Mouse (Mus musculus): ENCODE data around the gene Gas7.
A peak's percentile ranks its signal among the peaks of the same experiment; 100 is the strongest.

Gene Gas7

DNA sequence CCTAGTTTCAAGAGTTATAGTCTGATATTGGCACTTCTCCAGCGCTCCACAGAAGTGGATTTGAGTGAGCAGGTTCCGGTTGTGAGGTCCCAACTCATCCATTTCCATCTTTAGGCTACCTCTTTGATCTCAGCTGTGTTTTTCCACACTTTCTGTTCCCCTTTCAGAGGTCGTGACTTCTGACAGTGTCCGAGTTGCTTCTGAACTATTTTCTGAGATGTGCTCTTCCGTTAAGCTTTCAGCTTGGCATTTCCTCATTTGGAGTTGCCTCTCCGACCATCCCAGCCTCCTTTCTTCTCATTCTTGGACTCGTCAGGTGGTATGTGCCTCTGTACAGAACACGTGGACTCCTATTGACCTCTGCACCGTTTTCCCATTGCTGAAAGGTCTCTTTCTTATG is 123.9 kb downstream of the Gas7 start:
- peak; percentile 28 to 46 for DNase-seq

DNA sequence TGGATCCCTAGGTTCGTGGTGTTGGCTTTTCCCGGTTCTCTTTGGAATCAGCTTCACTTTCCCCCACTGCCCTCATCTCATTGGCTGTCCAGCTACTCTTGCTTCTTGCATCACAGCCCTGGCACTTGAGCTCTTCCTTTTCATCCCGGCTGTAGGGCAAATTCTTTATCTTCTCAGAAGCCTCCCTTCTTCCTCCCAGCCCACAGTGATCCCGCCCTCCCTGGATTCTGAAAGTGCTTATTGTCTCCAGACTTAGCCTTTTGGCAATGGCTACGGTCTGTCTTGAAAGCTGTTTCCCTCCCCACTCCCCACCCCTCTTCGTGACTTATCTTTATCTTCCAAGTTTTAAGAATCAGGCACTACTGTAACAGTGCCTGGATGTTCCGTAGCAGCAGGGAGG is 126.3 kb downstream of the Gas7 start:
- peak in 1 of 2 experiments; percentile 20 for DNase-seq

- no peak for DNase-seq
Observed at GRCm38 (mm10) chr11:67582570-67582969, 127.3 kb downstream of the Gas7 start.

- no peak for DNase-seq
Observed at GRCm38 (mm10) chr11:67585016-67585415, 129.8 kb downstream of the Gas7 start.

- no peak for DNase-seq
Observed at GRCm38 (mm10) chr11:67585629-67586028, 130.4 kb downstream of the Gas7 start.

DNA sequence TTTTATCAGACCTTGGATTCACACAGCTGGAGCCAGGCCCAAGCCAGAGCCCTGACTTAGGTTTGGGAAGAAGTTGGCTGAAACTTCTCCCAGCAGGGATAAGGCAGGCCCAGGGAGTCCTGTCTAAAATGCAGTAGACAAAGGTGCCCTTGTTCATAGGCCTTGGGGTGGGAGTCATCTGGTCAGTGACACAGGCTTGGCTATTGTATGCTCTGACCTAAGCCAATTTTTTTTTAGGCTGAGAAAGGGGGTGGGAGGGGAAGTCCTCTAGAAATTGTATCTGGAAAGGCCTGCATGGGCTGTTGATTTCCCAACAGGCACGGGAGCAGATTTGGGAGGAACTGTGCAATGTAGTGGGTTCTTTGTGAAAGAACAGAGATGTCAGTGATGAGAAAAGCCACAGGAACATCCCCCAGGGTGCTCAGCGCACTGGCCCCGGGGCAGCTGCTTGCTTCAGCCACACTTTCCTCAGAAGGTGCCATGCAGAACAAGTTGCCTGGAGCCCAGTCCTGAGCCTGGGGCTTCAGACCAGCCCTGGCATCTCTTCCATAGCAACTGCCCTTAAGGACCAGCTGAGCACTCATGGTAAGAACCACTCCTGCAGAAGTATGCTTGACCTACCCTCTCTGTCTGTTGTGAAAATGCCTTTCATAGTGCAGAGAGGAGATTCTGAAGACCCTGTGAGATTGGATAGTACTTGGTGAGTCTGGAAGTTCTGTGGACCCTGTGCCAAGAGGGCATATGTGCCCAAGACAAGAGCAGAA is 131.2 kb downstream of the Gas7 start:
- peak in 1 of 2 experiments; percentile 24 for DNase-seq

GRCm38 (mm10) chr11:67588196-67588827 is 133.1 kb downstream of the Gas7 start:
- DNase-seq, result peak in 1 of 2 experiments; percentile 18

DNA sequence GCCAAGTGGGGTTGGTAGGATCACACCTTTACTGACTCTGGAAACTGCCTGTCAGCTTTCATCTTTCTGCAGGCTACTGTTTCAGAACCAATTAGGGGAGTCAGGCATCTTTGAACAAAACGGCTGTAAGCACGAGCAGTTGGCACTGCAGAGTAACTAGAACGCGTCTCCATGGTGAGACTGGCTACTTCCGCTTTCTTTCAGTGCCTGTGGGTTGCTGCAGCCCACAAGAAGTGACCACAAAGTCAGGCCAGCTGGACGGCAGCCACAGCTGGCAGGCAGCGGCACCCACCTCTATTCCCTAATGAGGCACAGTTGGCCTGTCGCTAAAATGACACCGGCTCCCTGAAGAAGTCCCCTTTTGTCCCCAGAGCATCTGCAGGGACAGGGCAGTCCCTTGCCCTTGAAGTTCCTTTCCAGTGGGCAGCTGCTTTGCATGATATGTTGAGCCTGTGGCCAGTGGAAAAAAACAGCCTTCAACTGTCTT is 133.6 kb downstream of the Gas7 start:
- peak; percentile 45 to 65 for DNase-seq

- DNase-seq, result peak in 1 of 2 experiments; percentile 12
Observed at GRCm38 (mm10) chr11:67596233-67596632, 141.0 kb downstream of the Gas7 start.

DNA sequence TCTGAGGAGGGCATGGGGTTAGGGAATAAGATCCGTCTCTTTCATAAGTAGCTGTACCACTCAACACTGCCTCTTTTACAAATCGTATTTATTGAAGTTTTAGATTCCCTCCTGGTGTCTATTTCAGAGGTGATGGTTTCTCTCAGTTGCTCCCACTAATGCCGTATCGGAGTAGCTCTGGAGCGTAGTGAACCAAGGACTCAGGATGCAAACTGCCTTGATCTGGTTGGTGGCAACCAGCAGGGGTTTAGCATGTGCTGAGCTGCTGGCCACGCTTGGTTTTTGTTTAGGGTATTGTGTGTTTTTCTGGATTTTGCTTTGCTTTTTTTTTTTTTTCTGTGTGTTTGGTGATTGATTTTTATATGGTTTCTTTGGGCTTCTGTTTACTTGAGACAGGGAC is 141.6 kb downstream of the Gas7 start:
- peak in 1 of 2 experiments; percentile 16 for DNase-seq

DNA sequence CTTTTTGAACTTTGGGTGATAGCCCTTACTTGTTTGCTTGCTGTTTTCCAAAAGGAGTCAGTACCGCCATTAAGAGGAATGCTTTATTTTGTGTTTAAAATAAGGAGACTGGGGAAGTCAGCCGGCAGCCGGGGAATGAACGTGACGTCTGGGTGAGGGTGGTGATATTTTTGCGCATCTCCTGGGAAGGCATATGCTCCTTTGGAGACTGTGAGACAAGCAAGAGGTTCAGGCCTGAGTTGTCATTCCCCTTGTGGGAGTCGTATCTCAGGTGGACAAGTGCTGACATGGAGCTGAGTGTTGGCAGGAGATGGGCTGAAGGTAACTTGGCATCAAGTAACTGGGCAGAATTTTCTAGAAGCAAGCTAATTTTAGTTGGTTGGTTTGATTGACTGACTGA is 142.2 kb downstream of the Gas7 start:
- DNase-seq, result no peak

- no peak for DNase-seq
Observed at GRCm38 (mm10) chr11:67599141-67599540, 143.9 kb downstream of the Gas7 start.

DNA sequence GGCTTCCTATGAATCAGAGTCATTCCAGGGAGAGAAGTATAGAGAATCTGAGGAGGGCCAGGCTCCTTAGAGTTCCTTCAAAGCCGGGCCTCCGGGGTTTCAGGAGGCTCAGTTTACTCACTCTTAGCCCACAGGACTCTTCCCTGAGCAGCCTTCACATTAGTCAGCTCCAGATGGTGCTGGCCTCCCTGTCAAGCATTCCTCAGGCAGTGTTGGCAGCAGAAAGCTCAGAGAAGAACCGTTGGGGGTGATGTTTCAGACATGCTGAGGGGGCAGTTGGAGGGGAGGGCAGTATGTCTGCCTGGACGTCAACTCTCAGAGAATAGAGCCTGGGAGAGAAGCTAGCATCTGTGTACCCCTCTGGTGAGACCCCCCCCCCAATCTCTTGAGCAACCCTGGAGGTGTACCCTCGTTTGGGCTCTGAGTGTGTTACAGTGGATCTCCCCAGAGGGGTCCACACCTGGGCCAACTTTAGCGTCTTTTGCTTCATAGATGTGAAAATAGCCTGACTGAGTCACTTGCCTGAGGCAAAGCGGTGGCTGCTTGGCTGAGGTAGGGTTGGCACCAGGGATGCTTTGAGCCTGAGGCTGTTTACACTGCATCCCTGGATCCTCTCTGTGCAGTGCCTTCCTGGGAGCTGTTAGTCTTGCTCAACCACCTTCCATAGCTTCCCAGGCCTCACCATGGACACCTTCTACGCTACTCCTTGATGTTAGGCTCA is 145.6 kb downstream of the Gas7 start:
- DNase-seq, result peak in 1 of 2 experiments; percentile 21

GRCm38 (mm10) chr11:67602711-67603369 is 147.6 kb downstream of the Gas7 start:
- peak in 1 of 2 experiments; percentile 28 for DNase-seq

DNA sequence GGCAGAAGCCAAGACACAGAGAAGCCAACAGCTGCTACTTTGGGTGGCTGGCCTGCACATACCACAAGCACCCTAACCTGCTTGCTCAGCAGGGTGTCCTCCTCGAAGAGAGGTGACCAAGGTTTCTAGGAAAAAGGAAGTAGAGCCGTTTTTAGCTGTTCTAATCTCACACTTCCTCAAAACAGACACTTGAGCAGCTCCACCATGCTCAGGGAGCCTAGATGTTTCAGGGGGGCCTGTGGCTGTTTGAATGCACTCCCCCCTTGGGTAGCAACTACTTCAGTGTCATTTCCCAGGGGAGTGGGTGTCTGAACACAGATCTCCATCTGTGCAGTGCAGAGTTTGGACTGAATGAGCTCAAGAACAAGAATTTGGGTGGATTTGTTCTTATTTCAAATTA is 149.2 kb downstream of the Gas7 start:
- peak in 1 of 2 experiments; percentile 22 for DNase-seq

- peak in 1 of 2 experiments; percentile 33 for DNase-seq
Observed at GRCm38 (mm10) chr11:67608114-67608683, 153.0 kb downstream of the Gas7 start.

DNA sequence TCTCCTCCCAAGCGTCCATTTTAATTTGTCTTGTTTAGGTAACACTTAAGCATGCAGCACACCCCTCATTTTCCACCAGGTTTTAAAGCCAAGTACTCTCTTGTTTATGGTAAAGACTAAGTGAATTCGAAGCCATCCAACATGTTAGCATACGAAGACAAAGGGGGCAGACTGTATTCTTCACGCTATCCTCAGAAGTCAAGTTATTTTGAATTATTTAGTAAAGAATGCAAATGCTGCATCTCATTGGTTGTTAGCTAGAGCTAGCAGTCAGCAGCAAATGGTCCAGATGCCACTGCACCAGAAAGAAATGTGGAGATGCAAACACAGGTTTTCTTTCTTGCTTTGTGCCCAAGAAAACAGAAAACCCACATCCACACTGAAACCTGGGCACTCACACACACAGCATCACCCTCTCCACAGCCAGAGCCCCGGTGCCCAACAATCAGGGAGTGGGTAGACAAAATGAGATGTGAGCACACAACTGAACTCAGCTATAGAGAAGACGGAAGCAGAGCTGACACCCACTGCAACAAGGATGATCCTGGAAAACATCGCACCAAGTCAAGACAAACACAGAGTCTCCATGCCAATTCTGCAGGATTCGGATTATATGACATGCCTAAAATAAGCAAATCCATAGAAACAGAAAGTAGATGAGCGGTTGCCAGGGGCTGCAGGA is 157.1 kb downstream of the Gas7 start:
- peak in 1 of 2 experiments; percentile 13 for DNase-seq

GRCm38 (mm10) chr11:67616557-67617239 is 161.5 kb downstream of the Gas7 start:
- no peak for DNase-seq

DNA sequence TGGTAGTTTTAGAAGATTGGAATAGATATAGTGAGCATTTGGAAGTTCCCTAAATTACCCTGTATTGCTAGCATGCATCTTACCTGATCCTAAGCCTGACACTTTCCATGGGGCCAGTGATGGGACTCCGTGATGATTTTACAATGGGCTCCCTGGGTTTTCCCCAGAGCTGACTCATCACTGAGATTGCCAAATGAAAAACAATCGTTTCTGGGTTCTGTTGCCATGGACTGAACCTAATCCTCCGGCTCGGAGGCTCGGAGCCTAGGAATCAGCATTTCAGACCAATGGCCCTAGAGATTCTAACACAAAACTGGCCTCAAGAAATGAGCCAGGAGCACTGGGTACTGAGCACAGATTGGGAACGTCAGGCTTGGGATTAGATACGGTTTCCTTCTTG is 167.1 kb downstream of the Gas7 start:
- no peak for DNase-seq

GRCm38 (mm10) chr11:67627179-67627578 is 171.9 kb downstream of the Gas7 start:
- no peak for DNase-seq

GRCm38 (mm10) chr11:67628522-67628921 is 173.3 kb downstream of the Gas7 start:
- peak; percentile 70 to 79 for DNase-seq

All from kidney, postnatal 25 days (tissue).